Mouse (Mus musculus) limb, embryonic 10.5 days (tissue): ENCODE measurements around the gene Psen2. TPM values are rescaled to one million over a fixed set of nuclear protein-coding genes. Genes with fewer than 3 reads are reported as not detected.

Source experiments
- DNase-seq: peaks from one replicate; pipeline ENCODE4 v3.0.0-alpha.2; 2017; ENCODE audit warnings: low spot score
- H3K27ac ChIP-seq: fragments of 300-500 bp; sonication (generic); 2 replicates; pipeline ENCODE4 v1.5.1; 2016; ENCODE audit warnings: mild to moderate bottlenecking
- H3K27me3 ChIP-seq: fragments of 300-500 bp; sonication (generic); 2 replicates; pipeline ENCODE4 v1.6.1; 2016; ENCODE audit warnings: low read depth, mild to moderate bottlenecking; ENCODE audit not compliant: poor library complexity, severe bottlenecking
- H3K36me3 ChIP-seq: fragments of 300-500 bp; sonication (generic); 2 replicates; pipeline ENCODE4 v1.6.1; 2016; ENCODE audit warnings: mild to moderate bottlenecking, moderate library complexity
- H3K4me1 ChIP-seq: fragments of 300-500 bp; sonication (generic); 2 replicates; pipeline ENCODE4 v1.6.1; 2016
- H3K4me3 ChIP-seq: fragments of 300-500 bp; sonication (generic); 2 replicates; pipeline ENCODE4 v1.5.1; 2016; ENCODE audit warnings: mild to moderate bottlenecking, moderate library complexity
- H3K9me3 ChIP-seq: fragments of 300-500 bp; sonication (generic); replicated peaks from 2 replicates; pipeline ENCODE4 v1.6.1; 2016; ENCODE audit warnings: mild to moderate bottlenecking
- WGBS: fragments of 180-500 bp; shearing (Covaris S2); methylation state at CpG from one replicate; pipeline ENCODE4 v1.1.7; 2016; 5-methylcytosine and 5-hydroxymethylcytosine counted together
- polyA plus RNA-seq: library from polyadenylated mRNA; unstranded; fragments of >200 nt; fragmentation: Nextera tagmentation; extraction: Ambion mirVana; gene quantifications from 2 replicates; pipeline ENCODE4 v1.2.1, GENCODE M21; 2016

The Psen2 gene
- polyA plus RNA-seq, 1 experiment from 2014 or later = 7.1 TPM

GRCm38 (mm10) chr1:180289788-180290187, 26.6 kb upstream of the Psen2 start:
- no peaks in the 10 kb centered on the region for H3K27me3 ChIP-seq
- peaks cover 39% of the 10 kb centered on the region for H3K4me1 ChIP-seq
- peak overlapping the region; percentile 27; the same call in 1 of the 2 replicates for H3K27ac ChIP-seq
- no peak overlapping the region for H3K4me3 ChIP-seq
- H3K9me3 ChIP-seq = no peaks in the 10 kb centered on the region
- DNase-seq = no peak
- no peaks in the 10 kb centered on the region for H3K36me3 ChIP-seq
- WGBS = 83% methylated on average over 5 of the region's 5 CpGs

GRCm38 (mm10) chr1:180288872-180289468, 25.7 kb upstream of the Psen2 start:
- Histone ChIP-seq H3K36me3 (no peaks in the 10 kb centered on the region), H3K4me1 (peaks cover 48% of the 10 kb centered on the region), H3K9me3 (no peaks in the 10 kb centered on the region), H3K27me3 (no peaks in the 10 kb centered on the region), H3K4me3 (no peak overlapping the region), H3K27ac (peak overlapping the region; percentile 34; the same call in 1 of the 2 replicates)
- WGBS = 93% methylated on average over 7 of the region's 7 CpGs
- DNase-seq = no peak

GRCm38 (mm10) chr1:180288227-180288626, 25.0 kb upstream of the Psen2 start:
- Histone ChIP-seq H3K27me3 (no peaks in the 10 kb centered on the region), H3K9me3 (no peaks in the 10 kb centered on the region), H3K4me3 (no peak overlapping the region), H3K27ac (no peak overlapping the region), H3K4me1 (peaks cover 55% of the 10 kb centered on the region), H3K36me3 (no peaks in the 10 kb centered on the region)
- 83% methylated on average over 7 of the region's 7 CpGs for WGBS
- DNase-seq = no peak

- H3K4me3 ChIP-seq = peak overlapping the region; percentile 2; the same call in 1 of the 2 replicates
- no peaks in the 10 kb centered on the region for H3K36me3 ChIP-seq
- WGBS = 53% methylated on average over 15 of the region's 15 CpGs
- H3K9me3 ChIP-seq = no peaks in the 10 kb centered on the region
- no peaks in the 10 kb centered on the region for H3K27me3 ChIP-seq
- H3K27ac ChIP-seq = peak overlapping the region; percentile 87
- peaks cover 68% of the 10 kb centered on the region for H3K4me1 ChIP-seq
- DNase-seq = peak; percentile 71
Observed at GRCm38 (mm10) chr1:180286081-180286831, 23.0 kb upstream of the Psen2 start.

GRCm38 (mm10) chr1:180283813-180284768, 20.9 kb upstream of the Psen2 start:
- DNase-seq = peak; percentile 67
- 24% methylated on average over 16 of the region's 16 CpGs for WGBS
- Histone ChIP-seq H3K4me1 (peaks cover 66% of the 10 kb centered on the region), H3K27me3 (no peaks in the 10 kb centered on the region), H3K9me3 (no peaks in the 10 kb centered on the region), H3K36me3 (no peaks in the 10 kb centered on the region), H3K4me3 (0 out of 2 replicates have a peak overlapping the region, but pooled peaks have one; percentile 8), H3K27ac (peak overlapping the region; percentile 87)

GRCm38 (mm10) chr1:180282581-180282980, 19.3 kb upstream of the Psen2 start:
- Histone ChIP-seq H3K4me3 (no peak overlapping the region), H3K27me3 (no peaks in the 10 kb centered on the region), H3K9me3 (no peaks in the 10 kb centered on the region), H3K4me1 (peaks cover 63% of the 10 kb centered on the region), H3K27ac (peak overlapping the region; percentile 72), H3K36me3 (no peaks in the 10 kb centered on the region)
- DNase-seq = peak; percentile 57
- WGBS = 29% methylated on average over 6 of the region's 6 CpGs

GRCm38 (mm10) chr1:180279648-180280047, 16.4 kb upstream of the Psen2 start:
- WGBS = 62% methylated on average over 7 of the region's 7 CpGs
- no peak for DNase-seq
- Histone ChIP-seq H3K27me3 (no peaks in the 10 kb centered on the region), H3K27ac (no peak overlapping the region), H3K9me3 (no peaks in the 10 kb centered on the region), H3K4me3 (no peak overlapping the region), H3K36me3 (no peaks in the 10 kb centered on the region), H3K4me1 (peaks cover 36% of the 10 kb centered on the region)

GRCm38 (mm10) chr1:180277563-180277962, 14.3 kb upstream of the Psen2 start:
- H3K4me3 ChIP-seq = no peak overlapping the region
- 81% methylated on average over 9 of the region's 9 CpGs for WGBS

GRCm38 (mm10) chr1:180274725-180275308, 11.6 kb upstream of the Psen2 start:
- no peaks in the 10 kb centered on the region for H3K9me3 ChIP-seq
- H3K36me3 ChIP-seq = no peaks in the 10 kb centered on the region
- 75% methylated on average over 10 of the region's 10 CpGs for WGBS
- DNase-seq = no peak
- H3K27me3 ChIP-seq = no peaks in the 10 kb centered on the region
- no peak overlapping the region for H3K4me3 ChIP-seq
- peak overlapping the region; percentile 30; the same call in 1 of the 2 replicates for H3K27ac ChIP-seq
- H3K4me1 ChIP-seq = peaks cover 13% of the 10 kb centered on the region

More at GRCm38 (mm10) chr1:180277563-180277962, 14.3 kb upstream of the Psen2 start:
- no peaks in the 10 kb centered on the region for H3K27me3 ChIP-seq
- no peak for DNase-seq
- H3K9me3 ChIP-seq = no peaks in the 10 kb centered on the region
- peaks cover 23% of the 10 kb centered on the region for H3K4me1 ChIP-seq
- H3K36me3 ChIP-seq = no peaks in the 10 kb centered on the region
- no peak overlapping the region for H3K27ac ChIP-seq

- DNase-seq = no peak
- Histone ChIP-seq H3K4me1 (peaks cover 16% of the 10 kb centered on the region), H3K4me3 (no peak overlapping the region), H3K36me3 (no peaks in the 10 kb centered on the region), H3K27ac (peak overlapping the region; percentile 68), H3K27me3 (peaks cover 18% of the 10 kb centered on the region), H3K9me3 (no peaks in the 10 kb centered on the region)
- WGBS = 92% methylated on average over 2 of the region's 2 CpGs
Observed at GRCm38 (mm10) chr1:180269033-180269432, 5.8 kb upstream of the Psen2 start.

GRCm38 (mm10) chr1:180268249-180269031, 5.2 kb upstream of the Psen2 start:
- peak; percentile 95 for DNase-seq
- WGBS = 19% methylated on average over 12 of the region's 12 CpGs
- Histone ChIP-seq H3K27ac (peak overlapping the region; percentile 68), H3K36me3 (no peaks in the 10 kb centered on the region), H3K27me3 (peaks cover 18% of the 10 kb centered on the region), H3K4me1 (peaks cover 16% of the 10 kb centered on the region), H3K9me3 (no peaks in the 10 kb centered on the region), H3K4me3 (no peak overlapping the region)

- WGBS = 81% methylated on average over 10 of the region's 10 CpGs
- DNase-seq = no peak
- Histone ChIP-seq H3K27me3 (peaks cover 18% of the 10 kb centered on the region), H3K9me3 (no peaks in the 10 kb centered on the region), H3K36me3 (no peaks in the 10 kb centered on the region), H3K4me3 (no peak overlapping the region), H3K27ac (no peak overlapping the region), H3K4me1 (peaks cover 18% of the 10 kb centered on the region)
Observed at GRCm38 (mm10) chr1:180267151-180267550, 3.9 kb upstream of the Psen2 start.
